Mouse (Mus musculus) inflammation-experienced regulatory T-cells, adult 6 months (primary cell): ENCODE data around the gene Ube2g2. TPM values are rescaled to one million over a fixed set of nuclear protein-coding genes. Genes with fewer than 3 reads are reported as not detected.
A peak's percentile ranks its signal among the peaks of the same experiment; 100 is the strongest.

ENCODE experiments used
- ATAC-seq: one replicate; pipeline ENCODE4 v1.8.0; 2017
- polyA plus RNA-seq, 3 experiments: library from polyadenylated mRNA; unstranded; fragments of 100-300 nt; shearing (Covaris generic); gene quantifications; one replicate each; pipeline ENCODE4 v1.2.1; 2017

The Ube2g2 gene
- polyA plus RNA-seq, 3 experiments from 2014 or later, result 41.1 to 55.4 (median 50.1) TPM

- ATAC-seq, result peak; percentile 67
Measured at GRCm38 (mm10) chr10:77606855-77607254, 15.2 kb upstream of the Ube2g2 start.

- ATAC-seq, result no peak
Measured at GRCm38 (mm10) chr10:77607441-77607840, 14.6 kb upstream of the Ube2g2 start.

GRCm38 (mm10) chr10:77608589-77608988, 13.5 kb upstream of the Ube2g2 start:
- ATAC-seq, result no peak

- no peak for ATAC-seq
Measured at GRCm38 (mm10) chr10:77610221-77610961, 11.7 kb upstream of the Ube2g2 start.

- no peak for ATAC-seq
Measured at GRCm38 (mm10) chr10:77613409-77613808, 8.7 kb upstream of the Ube2g2 start.

GRCm38 (mm10) chr10:77615647-77616046, 6.4 kb upstream of the Ube2g2 start:
- no peak for ATAC-seq

GRCm38 (mm10) chr10:77616166-77616565, 5.9 kb upstream of the Ube2g2 start:
- ATAC-seq, result no peak

GRCm38 (mm10) chr10:77616926-77617325, 5.1 kb upstream of the Ube2g2 start:
- no peak for ATAC-seq

GRCm38 (mm10) chr10:77621546-77621945, 529 bp upstream of the Ube2g2 start:
- ATAC-seq, result no peak

- no peak for ATAC-seq
Measured at GRCm38 (mm10) chr10:77623069-77623492, 1.0 kb downstream of the Ube2g2 start.

- ATAC-seq, result no peak
Measured at GRCm38 (mm10) chr10:77623639-77624400, 1.7 kb downstream of the Ube2g2 start.

- no peak for ATAC-seq
Measured at GRCm38 (mm10) chr10:77624570-77624995, 2.5 kb downstream of the Ube2g2 start.

- ATAC-seq, result no peak
Measured at GRCm38 (mm10) chr10:77626036-77626435, 4.0 kb downstream of the Ube2g2 start.

GRCm38 (mm10) chr10:77626591-77626990, 4.5 kb downstream of the Ube2g2 start:
- no peak for ATAC-seq

GRCm38 (mm10) chr10:77627497-77627896, 5.4 kb downstream of the Ube2g2 start:
- peak; percentile 87 for ATAC-seq

- ATAC-seq, result no peak
Measured at GRCm38 (mm10) chr10:77629163-77629562, 7.1 kb downstream of the Ube2g2 start.

- ATAC-seq, result no peak
Measured at GRCm38 (mm10) chr10:77629970-77630369, 7.9 kb downstream of the Ube2g2 start.

GRCm38 (mm10) chr10:77634016-77634415, 11.9 kb downstream of the Ube2g2 start:
- ATAC-seq, result no peak

GRCm38 (mm10) chr10:77634452-77635231, 12.6 kb downstream of the Ube2g2 start:
- ATAC-seq, result no peak

GRCm38 (mm10) chr10:77636234-77636922, 14.3 kb downstream of the Ube2g2 start:
- ATAC-seq, result no peak

GRCm38 (mm10) chr10:77638956-77639355, 16.9 kb downstream of the Ube2g2 start:
- no peak for ATAC-seq

- no peak for ATAC-seq
Measured at GRCm38 (mm10) chr10:77643160-77643559, 21.1 kb downstream of the Ube2g2 start.
